Mouse (Mus musculus): ENCODE results near the gene Rfx3.

- TF ChIP-seq CTCF (IDR thresholded peaks at IDR 0.05; ENCODE audit: borderline replicate concordance, control insufficient read depth, extremely low read depth, insufficient read depth, low read length, poor library complexity): no peak
- TF ChIP-seq POLR2A (IDR thresholded peaks at IDR 0.05; ENCODE audit: control insufficient read depth, extremely low read depth, insufficient read depth, low read length, poor library complexity): no peak
These were observed 105.0 kb downstream of the Rfx3 start for GRCm38 (mm10) chr19:27905976-27906375.

All from thymus, adult 2 months (tissue).